Mouse (Mus musculus) naive thymus-derived CD4-positive, alpha-beta T cell, adult 5 months (primary cell): ENCODE data around the gene Wdr11. TPM values are rescaled to one million over a fixed set of nuclear protein-coding genes. Genes with fewer than 3 reads are reported as not detected.

Source experiments
- polyA plus RNA-seq: library from polyadenylated mRNA; unstranded; fragments of 100-300 nt; shearing (Covaris generic); gene quantifications from one replicate; pipeline ENCODE4 v1.2.1, GENCODE M21; 2017

Gene Wdr11
- 24.1 TPM for polyA plus RNA-seq

DNA sequence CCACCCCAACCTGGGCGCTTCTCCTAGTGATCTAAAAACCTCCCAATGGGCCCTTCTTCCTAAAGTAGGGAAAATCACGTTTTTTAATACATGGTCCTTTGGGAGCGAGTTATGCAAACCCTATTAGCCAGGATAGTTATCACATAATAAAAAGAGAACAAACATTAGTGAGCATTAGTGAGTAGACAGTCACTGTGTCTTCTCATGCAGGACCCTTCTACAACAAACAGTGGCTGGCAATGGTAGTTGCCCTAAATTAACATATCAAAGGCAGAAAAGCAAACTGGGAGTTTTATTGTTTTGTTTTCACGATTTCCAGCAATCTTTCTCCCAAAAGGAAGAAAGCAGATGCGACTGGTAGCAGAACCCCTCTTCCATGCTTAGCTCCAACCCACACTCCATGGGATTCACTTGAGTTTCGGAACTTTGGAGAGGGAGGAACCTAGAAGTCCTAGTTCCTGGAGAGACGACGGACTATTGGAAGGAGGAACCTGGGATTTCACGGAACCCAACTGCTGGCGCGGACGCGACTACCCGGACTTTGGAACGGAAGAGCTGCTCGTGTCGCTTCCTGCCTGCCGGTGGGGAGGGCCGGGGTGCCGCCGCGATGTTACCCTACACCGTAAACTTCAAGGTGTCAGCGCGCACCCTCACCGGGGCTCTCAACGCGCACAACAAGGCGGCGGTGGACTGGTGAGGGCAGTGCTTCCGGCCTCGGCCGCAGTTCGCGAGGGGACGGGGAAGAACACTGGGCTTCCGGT is at the start of gene Wdr11:
Wdr11 (plus strand) TSS at position 493 of the 761 bp plus-strand sequence.

